Mouse (Mus musculus) liver, postnatal 0 days (tissue): ENCODE measurements at regions not wholly inside any gene's neighbourhood (a gene's known extent, or its start where the extent isn't known, plus 50 kb on each side); places are given as distances from the start of the nearest gene placed in this dataset.

ENCODE experiments used
- ATAC-seq: fragments of 200-750 bp; cut with Nextera tagmentation; 2 replicates; pipeline ENCODE4 v1.8.0; 2017; ENCODE audit warnings: mild to moderate bottlenecking, moderate library complexity
- DNase-seq: peaks from one replicate; pipeline ENCODE4 v3.0.0-alpha.2; 2016
- H3K27ac ChIP-seq: fragments of 300-500 bp; sonication (generic); 2 replicates; pipeline ENCODE4 v1.5.1; 2014; ENCODE audit warnings: antibody characterized with exemption, moderate library complexity, mild to moderate bottlenecking, low read depth
- H3K27me3 ChIP-seq: fragments of 300-500 bp; sonication (generic); 2 replicates; pipeline ENCODE4 v1.6.1; 2014; ENCODE audit warnings: low read length, control low read depth, mixed read lengths; ENCODE audit not compliant: insufficient read depth
- H3K36me3 ChIP-seq: fragments of 300-500 bp; sonication (generic); replicated peaks from 2 replicates; pipeline ENCODE4 v1.6.1; 2014; ENCODE audit warnings: mild to moderate bottlenecking, control low read depth, low read length, moderate library complexity, mixed read lengths; ENCODE audit not compliant: insufficient read depth
- H3K4me1 ChIP-seq: fragments of 300-500 bp; sonication (generic); 2 replicates; pipeline ENCODE4 v1.6.1; 2014; ENCODE audit warnings: antibody characterized with exemption, mild to moderate bottlenecking, control low read depth; ENCODE audit not compliant: insufficient read depth
- H3K4me2 ChIP-seq: fragments of 300-500 bp; sonication (generic); 2 replicates; pipeline ENCODE4 v1.6.1; 2014; ENCODE audit warnings: low read depth, mild to moderate bottlenecking, low read length, moderate library complexity, mixed read lengths
- H3K4me3 ChIP-seq: fragments of 300-500 bp; sonication (generic); 2 replicates; pipeline ENCODE4 v1.5.1; 2014; ENCODE audit warnings: low read depth, low read length
- H3K9ac ChIP-seq: fragments of 300-500 bp; sonication (generic); replicated peaks from 2 replicates; pipeline ENCODE4 v1.6.1; 2014; ENCODE audit warnings: mild to moderate bottlenecking, moderate library complexity
- H3K9me3 ChIP-seq: fragments of 300-500 bp; sonication (generic); 2 replicates; pipeline ENCODE4 v1.6.1; 2016; ENCODE audit warnings: mild to moderate bottlenecking, control low read depth, low read length, mixed read lengths
- CTCF ChIP-seq: sonication (generic); IDR thresholded peaks from 2 replicates; pipeline ENCODE4 v1.5.1; 2016; ENCODE audit warnings: antibody characterized with exemption, low read depth
- EP300 ChIP-seq: IDR thresholded peaks from 2 replicates; pipeline ENCODE4 v1.6.1; 2016; ENCODE audit warnings: antibody characterized with exemption, low read depth, mild to moderate bottlenecking
- WGBS: fragments of 180-500 bp; shearing (Covaris S2); extraction: QIAGEN DNeasy Blood & Tissue Kit; methylation state at CpG from one replicate; pipeline ENCODE4 v1.1.7; 2014; ENCODE audit not compliant: insufficient replicate concordance; 5-methylcytosine and 5-hydroxymethylcytosine counted together

GRCm38 (mm10) chr16:58354551-58354950 lies 53.7 kb upstream of the Dcbld2 start:
- no peaks in the 10 kb centered on the region for H3K27me3 ChIP-seq
- TF ChIP-seq EP300 (no peak), CTCF (no peak)
- no peaks in the 10 kb centered on the region for H3K4me1 ChIP-seq
- DNase-seq (no peak), ATAC-seq (no peak)
- WGBS = 63% methylated on average over 6 of the region's 6 CpGs
- no peak overlapping the region for H3K9ac ChIP-seq
- H3K4me3 ChIP-seq = no peak overlapping the region
- H3K27ac ChIP-seq = no peak overlapping the region
- no peak overlapping the region for H3K4me2 ChIP-seq
- no peaks in the 10 kb centered on the region for H3K9me3 ChIP-seq
- H3K36me3 ChIP-seq = no peaks in the 10 kb centered on the region
